ENCODE assay signal across 8 mouse cellular contexts in the genomic region with DNA sequence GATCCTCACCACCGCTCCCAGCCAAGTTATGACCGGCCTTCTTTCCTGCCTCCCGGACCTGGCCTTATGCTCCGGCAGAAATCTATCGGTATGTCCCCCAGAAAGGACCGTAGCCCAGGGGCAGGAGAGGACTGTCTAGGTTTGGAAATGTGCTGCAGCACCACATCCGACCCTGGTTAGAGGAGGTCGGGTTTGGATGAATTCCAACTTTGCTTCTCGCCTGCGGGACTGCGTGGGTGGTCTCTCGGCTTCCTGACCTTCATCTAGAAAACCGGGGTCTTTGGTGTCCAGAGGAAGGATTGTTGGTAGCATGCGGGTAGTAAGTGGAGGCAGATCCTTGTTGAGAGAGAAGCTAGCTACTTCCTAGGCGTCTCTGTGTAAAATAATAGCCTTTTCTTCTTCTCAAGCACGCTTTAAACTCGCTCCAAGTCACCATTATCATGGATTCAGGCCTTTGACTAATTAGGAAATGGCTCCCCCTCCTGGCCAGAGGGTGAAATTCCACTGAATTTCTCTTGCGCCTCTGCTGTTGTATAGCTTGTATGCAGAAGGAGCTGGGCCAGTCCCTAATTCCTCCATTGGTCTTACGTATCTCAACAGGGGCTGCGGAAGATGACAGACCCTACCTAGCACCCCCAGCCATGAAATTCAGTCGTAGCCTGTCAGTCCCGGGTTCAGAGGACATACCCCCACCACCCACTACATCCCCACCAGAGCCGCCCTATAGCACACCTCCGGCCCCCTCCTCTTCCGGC. TPM values are rescaled to one million over a fixed set of nuclear protein-coding genes. Genes with fewer than 3 reads are reported as not detected.
DNase-seq lines count a peak whose midpoint lies in the region; ATAC-seq lines count a peak whose summit lies in the region.

No protein-coding gene starts in this region.

- H3K4me3 ChIP-seq in embryonic facial prominence, embryonic 12.5 days: peak overlapping the region; percentile 25

- peak overlapping the region; percentile 48 for H3K9ac ChIP-seq in embryonic facial prominence, embryonic 12.5 days

- H3K36me3 ChIP-seq in embryonic facial prominence, embryonic 12.5 days: no peaks in the 10 kb centered on the region

- peak; percentile 89 to 92 for DNase-seq in B cell, adult 2 months
- peak; percentile 83 to 85 for DNase-seq in adrenal gland, postnatal 36 days
- peak; percentile 50 to 78 for DNase-seq in heart, adult 9 months (ENCODE audit: low spot score in 2 of 2)
- peak; percentile 88 for DNase-seq in kidney, adult 9 months
- DNase-seq in liver: peak; percentile 78
- DNase-seq in monocyte, adult 2 months (ENCODE audit: low read depth in 1 of 2, low spot score in 2 of 2): peak; percentile 52 to 71
- DNase-seq in spleen, postnatal 14 days (ENCODE audit: low spot score in 2 of 2): peak; percentile 40 to 65

- peak; percentile 25; the same call in 1 of the 2 replicates for ATAC-seq in embryonic facial prominence, embryonic 12.5 days (ENCODE audit: insufficient number of reproducible peaks, insufficient read depth, low FRiP score, low TSS enrichment)

- no peaks in the 10 kb centered on the region for H3K9me3 ChIP-seq in embryonic facial prominence, embryonic 12.5 days

- H3K27me3 ChIP-seq in embryonic facial prominence, embryonic 12.5 days: peaks cover 91% of the 10 kb centered on the region

- peak overlapping the region; percentile 51 for H3K4me2 ChIP-seq in embryonic facial prominence, embryonic 12.5 days (replicated peaks)

- H3K27ac ChIP-seq in embryonic facial prominence, embryonic 12.5 days: no peak overlapping the region

- 2% methylated on average over 25 of the region's 25 CpGs for WGBS in embryonic facial prominence, embryonic 12.5 days

- peaks cover 27% of the 10 kb centered on the region for H3K4me1 ChIP-seq in embryonic facial prominence, embryonic 12.5 days

RNA-seq across cellular contexts. Expression of gene Syt3, which starts 32.8 kb away (rescaled TPM):
- 1 to 10 TPM; 3.0 to 4.7 TPM for total RNA-seq in adrenal gland, postnatal 36 days (2021)
- 2.9 and 3.3 TPM in 2 replicates for polyA plus RNA-seq in embryonic facial prominence, embryonic 12.5 days (2016; fragmentation: Nextera tagmentation; extraction: Ambion mirVana)

RNA-seq across cellular contexts. Expression of gene 1700008O03Rik, which starts 34.5 kb away (rescaled TPM):
- under 1 TPM; 0.63 to 0.99 TPM for total RNA-seq in adrenal gland, postnatal 36 days (2021)
- polyA plus RNA-seq in embryonic facial prominence, embryonic 12.5 days (2016; fragmentation: Nextera tagmentation; extraction: Ambion mirVana): 0.86 and 1.1 TPM in 2 replicates

RNA-seq across cellular contexts. Expression of gene Shank1, which starts 41.1 kb away (rescaled TPM):
- total RNA-seq in adrenal gland, postnatal 36 days (2021): 1 to 10 TPM; 5.2 to 6.7 TPM
- 2.4 and 3.8 TPM in 2 replicates for polyA plus RNA-seq in embryonic facial prominence, embryonic 12.5 days (2016; fragmentation: Nextera tagmentation; extraction: Ambion mirVana)

RNA-seq across cellular contexts. Expression of gene Clec11a, which starts 44.4 kb away (rescaled TPM):
- total RNA-seq in adrenal gland, postnatal 36 days (2021): 1 to 10 TPM; 4.1 TPM
- 1.9 and 2.3 TPM in 2 replicates for polyA plus RNA-seq in embryonic facial prominence, embryonic 12.5 days (2016; fragmentation: Nextera tagmentation; extraction: Ambion mirVana)
